Mouse (Mus musculus): ENCODE data around the gene Tmem132d. TPM values are rescaled to one million over a fixed set of nuclear protein-coding genes. Genes with fewer than 3 reads are reported as not detected.
"Not testable (repeated sequence)": the region's sequence is repeated elsewhere in the genome, so short reads cannot be mapped to it uniquely, and the experiment has no call there.

The Tmem132d gene
- total RNA-seq, 2 experiments from 2014 or later = not detected

- no peak for ATAC-seq (replicated peaks; ENCODE audit: low FRiP score, poor library complexity, severe bottlenecking)
Observed at GRCm38 (mm10) chr5:128119171-128119570, 313.7 kb downstream of the Tmem132d start.

- no peak for ATAC-seq (replicated peaks; ENCODE audit: low FRiP score, poor library complexity, severe bottlenecking)
Observed at GRCm38 (mm10) chr5:128113107-128113506, 319.8 kb downstream of the Tmem132d start.

- no peak for ATAC-seq (replicated peaks; ENCODE audit: low FRiP score, poor library complexity, severe bottlenecking)
Observed at GRCm38 (mm10) chr5:128112518-128112917, 320.4 kb downstream of the Tmem132d start.

- no peak for ATAC-seq (replicated peaks; ENCODE audit: low FRiP score, poor library complexity, severe bottlenecking)
Observed at GRCm38 (mm10) chr5:128111664-128112063, 321.2 kb downstream of the Tmem132d start.

- no peak for ATAC-seq (replicated peaks; ENCODE audit: low FRiP score, poor library complexity, severe bottlenecking)
Observed at GRCm38 (mm10) chr5:128102556-128102955, 330.3 kb downstream of the Tmem132d start.

GRCm38 (mm10) chr5:128100331-128100730 lies 332.5 kb downstream of the Tmem132d start:
- ATAC-seq (replicated peaks; ENCODE audit: low FRiP score, poor library complexity, severe bottlenecking) = no peak

GRCm38 (mm10) chr5:128099439-128099838 lies 333.4 kb downstream of the Tmem132d start:
- no peak for ATAC-seq (replicated peaks; ENCODE audit: low FRiP score, poor library complexity, severe bottlenecking)

- no peak for ATAC-seq (replicated peaks; ENCODE audit: low FRiP score, poor library complexity, severe bottlenecking)
Observed at GRCm38 (mm10) chr5:128090578-128090977, 342.3 kb downstream of the Tmem132d start.

- ATAC-seq (replicated peaks; ENCODE audit: low FRiP score, poor library complexity, severe bottlenecking) = no peak
Observed at GRCm38 (mm10) chr5:128075456-128075855, 357.4 kb downstream of the Tmem132d start.

- no peak for ATAC-seq (replicated peaks; ENCODE audit: low FRiP score, poor library complexity, severe bottlenecking)
Observed at GRCm38 (mm10) chr5:128072616-128073015, 360.3 kb downstream of the Tmem132d start.

GRCm38 (mm10) chr5:128041781-128042180 lies 391.1 kb downstream of the Tmem132d start:
- ATAC-seq (replicated peaks; ENCODE audit: low FRiP score, poor library complexity, severe bottlenecking) = no peak

GRCm38 (mm10) chr5:128040036-128040435 lies 392.8 kb downstream of the Tmem132d start:
- no peak for ATAC-seq (replicated peaks; ENCODE audit: low FRiP score, poor library complexity, severe bottlenecking)

GRCm38 (mm10) chr5:128027076-128027475 lies 405.8 kb downstream of the Tmem132d start:
- no peak for ATAC-seq (replicated peaks; ENCODE audit: low FRiP score, poor library complexity, severe bottlenecking)

- ATAC-seq (replicated peaks; ENCODE audit: low FRiP score, poor library complexity, severe bottlenecking) = no peak
Observed at GRCm38 (mm10) chr5:128004666-128005065, 428.2 kb downstream of the Tmem132d start.

- ATAC-seq (replicated peaks; ENCODE audit: low FRiP score, poor library complexity, severe bottlenecking) = no peak
Observed at GRCm38 (mm10) chr5:127996526-127997245, 436.2 kb downstream of the Tmem132d start.

- ATAC-seq (replicated peaks; ENCODE audit: low FRiP score, poor library complexity, severe bottlenecking) = no peak
Observed at GRCm38 (mm10) chr5:127993460-127993859, 439.4 kb downstream of the Tmem132d start.

GRCm38 (mm10) chr5:127990826-127991225 lies 442.1 kb downstream of the Tmem132d start:
- no peak for ATAC-seq (replicated peaks; ENCODE audit: low FRiP score, poor library complexity, severe bottlenecking)

GRCm38 (mm10) chr5:127980003-127980358 lies 452.9 kb downstream of the Tmem132d start:
- not testable (repeated sequence) for ATAC-seq (replicated peaks; ENCODE audit: low FRiP score, poor library complexity, severe bottlenecking)

GRCm38 (mm10) chr5:127979329-127980002 lies 453.4 kb downstream of the Tmem132d start:
- ATAC-seq (replicated peaks; ENCODE audit: low FRiP score, poor library complexity, severe bottlenecking) = no peak

GRCm38 (mm10) chr5:127976661-127977060 lies 456.2 kb downstream of the Tmem132d start:
- no peak for ATAC-seq (replicated peaks; ENCODE audit: low FRiP score, poor library complexity, severe bottlenecking)

GRCm38 (mm10) chr5:127965700-127966099 lies 467.2 kb downstream of the Tmem132d start:
- no peak for ATAC-seq (replicated peaks; ENCODE audit: low FRiP score, poor library complexity, severe bottlenecking)

Measured in erythroblast, adult 5-6 weeks (primary cell).